Mouse (Mus musculus) heart, postnatal 0 days (tissue): ENCODE results near the gene Gm28041.

ENCODE experiments used
- CTCF ChIP-seq: IDR thresholded peaks from 2 replicates; pipeline ENCODE4 v1.5.1; 2016; ENCODE audit warnings: antibody characterized with exemption, control low read depth, low read depth
- EP300 ChIP-seq: IDR thresholded peaks from 2 replicates; pipeline ENCODE4 v1.6.1; 2016; ENCODE audit warnings: antibody characterized with exemption, low read depth

GRCm38 (mm10) chr13:67420558-67421206, 45.1 kb upstream of the Gm28041 start:
- TF ChIP-seq CTCF (no peak), EP300 (no peak)
